Mouse (Mus musculus): ENCODE measurements around the gene Lhpp.

Lhpp gene

DNA sequence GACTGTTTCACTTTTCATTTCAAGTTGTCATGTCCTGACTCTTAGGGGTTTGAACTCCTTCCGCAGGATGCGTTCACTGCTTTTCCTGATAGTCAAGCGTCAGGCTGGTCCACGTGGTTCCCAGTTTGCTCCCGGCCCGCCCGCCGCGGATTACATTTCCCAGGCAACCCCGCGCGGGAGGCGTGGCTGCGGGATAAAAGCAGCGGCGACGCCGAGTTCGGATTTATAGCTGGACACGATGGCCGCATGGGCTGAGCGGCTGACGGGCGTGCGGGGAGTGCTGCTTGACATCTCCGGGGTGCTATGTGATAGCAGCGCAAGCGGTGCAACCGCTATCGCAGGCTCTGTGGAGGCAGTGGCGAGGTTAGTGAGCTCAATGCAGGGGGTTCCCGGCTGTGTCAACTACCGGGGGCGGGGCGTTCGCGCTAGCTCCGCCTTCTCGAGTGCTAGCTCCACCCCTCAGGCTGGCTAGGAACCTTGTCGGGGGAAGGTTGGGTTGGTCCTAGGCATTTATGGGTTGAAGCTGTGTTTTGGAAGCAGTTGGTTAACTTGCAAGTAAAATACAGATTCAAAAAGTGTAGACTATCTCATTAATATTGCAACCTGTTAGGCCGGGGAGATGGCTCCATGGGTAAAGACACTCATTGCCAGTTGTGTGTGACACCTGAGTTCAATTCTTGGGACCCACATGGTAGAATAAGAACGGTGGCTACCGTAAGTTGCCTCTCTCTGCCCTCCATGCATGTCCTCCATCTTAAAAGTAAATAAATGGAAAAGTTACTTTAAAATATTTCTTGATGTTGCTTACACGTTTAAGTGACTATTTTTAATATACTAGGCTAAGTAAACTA, at the start of gene Lhpp:
Gene Lhpp (plus strand): TSS at position 171 of the 851 bp plus-strand sequence.
- DNase-seq (ENCODE audit: low spot score in 2 of 2) = peak in 1 of 2 experiments; percentile 76

- DNase-seq (ENCODE audit: low spot score in 2 of 2) = no peak
These were observed 44.6 kb upstream of the Lhpp start for GRCm38 (mm10) chr7:132565831-132566230.

DNA sequence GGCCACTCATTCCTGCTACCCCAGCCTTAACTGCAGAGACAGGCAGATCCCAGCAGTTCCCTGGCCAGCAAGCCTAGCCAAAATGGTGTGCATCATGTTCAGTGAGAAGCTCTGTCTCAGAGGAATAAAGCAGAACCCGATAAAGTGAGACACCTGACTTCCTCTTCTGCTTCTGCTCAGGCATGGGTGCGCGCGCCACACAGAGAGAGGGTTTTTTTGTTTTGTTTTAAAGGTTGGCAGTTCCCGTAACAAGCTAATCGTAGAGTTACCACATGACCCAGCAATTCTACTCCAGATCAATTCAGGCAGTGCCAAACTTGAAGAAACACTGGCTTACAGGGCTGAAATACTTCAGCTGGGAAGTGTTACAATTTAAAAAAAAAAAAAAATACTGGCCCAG, 41.6 kb upstream of the Lhpp start:
- DNase-seq (ENCODE audit: low spot score in 2 of 2) = no peak

DNA sequence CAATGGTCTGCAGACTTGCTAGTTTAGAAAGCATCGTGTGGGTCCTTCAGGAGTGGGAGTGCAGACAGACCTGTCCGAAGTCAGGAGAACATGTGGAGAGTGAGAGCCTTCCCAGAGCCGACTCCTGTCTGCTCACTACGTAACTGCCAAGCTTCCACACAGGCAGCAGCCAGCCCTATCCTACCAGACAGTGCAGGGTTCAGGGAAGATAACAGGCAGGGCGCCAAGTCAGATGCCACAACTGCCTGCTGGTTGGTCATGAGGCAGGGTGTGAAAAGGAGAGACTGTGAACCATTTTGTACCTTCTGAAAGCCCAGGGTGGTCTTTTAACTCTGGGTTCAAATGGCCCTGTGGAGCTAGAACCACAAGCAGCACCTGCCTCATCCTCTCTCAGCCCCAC, 40.4 kb upstream of the Lhpp start:
- DNase-seq (ENCODE audit: low spot score in 2 of 2) = no peak

- no peak for DNase-seq (ENCODE audit: low spot score in 2 of 2)
These were observed 39.0 kb upstream of the Lhpp start for GRCm38 (mm10) chr7:132571481-132571880.

DNA sequence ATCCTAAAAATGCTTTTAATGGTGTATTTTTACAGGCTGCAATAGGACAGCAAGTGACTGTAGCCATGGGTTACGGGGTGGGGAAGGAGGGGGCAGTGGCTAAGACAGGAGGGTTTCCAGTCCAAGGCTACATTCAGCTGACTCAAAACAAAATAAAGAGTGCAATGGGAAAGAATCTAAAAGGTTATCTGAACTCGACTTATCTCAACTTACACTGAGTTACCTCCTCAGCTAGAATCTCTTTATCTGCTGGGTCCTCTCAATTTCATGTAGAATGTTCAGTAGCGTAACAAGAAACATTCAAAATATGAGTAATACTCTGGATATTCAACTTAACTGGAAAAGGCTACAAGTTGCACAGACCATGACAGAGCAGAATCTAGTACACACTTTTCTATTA, 37.7 kb upstream of the Lhpp start:
- DNase-seq (ENCODE audit: low spot score in 2 of 2) = no peak

GRCm38 (mm10) chr7:132573205-132573604, 37.2 kb upstream of the Lhpp start:
- no peak for DNase-seq (ENCODE audit: low spot score in 2 of 2)

- no peak for DNase-seq (ENCODE audit: low spot score in 2 of 2)
These were observed 35.8 kb upstream of the Lhpp start for GRCm38 (mm10) chr7:132574646-132575045.

DNA sequence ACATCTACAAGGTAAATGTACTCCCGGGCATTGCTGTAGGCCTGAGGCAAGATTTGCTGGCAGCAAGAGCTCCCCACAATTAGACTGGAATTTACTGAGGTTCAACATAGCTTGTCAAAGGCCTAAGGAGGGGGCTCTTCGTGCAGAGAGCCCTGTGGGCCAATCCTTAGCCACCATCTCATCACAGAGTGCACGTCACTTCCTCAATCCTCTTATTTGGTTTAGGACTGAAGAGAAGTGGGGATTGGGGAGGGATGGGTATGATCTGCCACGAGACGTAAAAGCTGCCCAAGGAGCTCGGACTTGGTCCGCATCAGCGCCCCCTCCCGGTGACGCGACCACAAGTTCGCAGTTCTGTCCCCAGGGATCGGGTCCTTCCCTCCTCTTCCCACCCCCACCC, 34.8 kb upstream of the Lhpp start:
- peak; percentile 68 to 81 for DNase-seq (ENCODE audit: low spot score in 2 of 2)

DNA sequence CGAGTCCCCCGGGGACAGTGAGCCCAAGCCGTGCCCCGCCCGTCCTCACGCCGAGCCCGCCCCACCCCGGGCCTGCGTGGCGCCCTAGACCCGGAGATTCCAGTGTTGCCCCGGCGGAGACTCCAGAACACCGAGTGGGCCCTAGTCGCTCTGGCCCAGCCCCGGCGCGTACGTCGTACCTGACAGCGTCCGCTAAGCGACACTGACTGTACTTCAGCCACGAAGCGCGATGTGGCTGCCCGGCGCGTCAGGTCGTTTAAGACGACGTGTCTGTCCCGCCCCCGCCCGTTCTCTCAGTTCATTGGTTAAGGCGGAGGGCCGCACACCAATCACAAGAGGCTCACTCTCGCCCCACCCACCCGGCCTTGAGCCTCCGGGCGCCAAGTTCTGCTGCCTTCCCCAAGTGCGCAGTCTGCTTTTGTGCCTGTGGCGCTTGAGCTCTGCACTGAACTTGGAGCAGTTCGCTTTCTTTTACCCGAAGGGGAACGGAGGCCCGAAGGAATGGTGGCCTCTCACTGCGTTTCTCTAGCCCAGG, 34.3 kb upstream of the Lhpp start, which contains the start of gene Oat:
Gene Oat (minus strand): TSS at position 283 of the 535 bp plus-strand sequence.
- peak; percentile 79 to 96 for DNase-seq (ENCODE audit: low spot score in 2 of 2)

DNA sequence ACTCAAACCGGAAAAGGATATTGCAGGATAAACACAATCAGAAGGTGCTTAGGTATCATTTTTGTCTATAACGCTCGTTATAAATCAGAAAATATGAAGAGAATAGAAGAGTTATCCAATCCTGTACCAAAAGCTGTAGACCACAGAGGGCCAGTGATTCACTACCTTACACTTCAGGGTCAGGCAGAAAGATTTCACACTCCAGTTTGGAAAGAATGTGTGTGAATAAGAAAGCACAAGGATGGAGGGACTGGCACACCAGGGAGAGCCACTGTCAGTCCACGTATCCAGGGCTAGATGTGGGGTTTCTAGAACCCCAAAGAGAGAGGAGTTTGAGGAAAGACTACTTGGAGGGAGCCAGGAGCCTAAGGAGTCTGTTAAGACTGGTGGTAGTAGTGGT, 33.5 kb upstream of the Lhpp start:
- no peak for DNase-seq (ENCODE audit: low spot score in 2 of 2)

GRCm38 (mm10) chr7:132580511-132580910, 29.9 kb upstream of the Lhpp start:
- DNase-seq (ENCODE audit: low spot score in 2 of 2) = no peak

- DNase-seq (ENCODE audit: low spot score in 2 of 2) = no peak
These were observed 29.0 kb upstream of the Lhpp start for GRCm38 (mm10) chr7:132581441-132581840.

GRCm38 (mm10) chr7:132585695-132586491, 24.5 kb upstream of the Lhpp start:
- DNase-seq (ENCODE audit: low spot score in 2 of 2) = no peak

GRCm38 (mm10) chr7:132587167-132587566, 23.3 kb upstream of the Lhpp start:
- no peak for DNase-seq (ENCODE audit: low spot score in 2 of 2)

GRCm38 (mm10) chr7:132589610-132590009, 20.8 kb upstream of the Lhpp start:
- no peak for DNase-seq (ENCODE audit: low spot score in 2 of 2)

DNA sequence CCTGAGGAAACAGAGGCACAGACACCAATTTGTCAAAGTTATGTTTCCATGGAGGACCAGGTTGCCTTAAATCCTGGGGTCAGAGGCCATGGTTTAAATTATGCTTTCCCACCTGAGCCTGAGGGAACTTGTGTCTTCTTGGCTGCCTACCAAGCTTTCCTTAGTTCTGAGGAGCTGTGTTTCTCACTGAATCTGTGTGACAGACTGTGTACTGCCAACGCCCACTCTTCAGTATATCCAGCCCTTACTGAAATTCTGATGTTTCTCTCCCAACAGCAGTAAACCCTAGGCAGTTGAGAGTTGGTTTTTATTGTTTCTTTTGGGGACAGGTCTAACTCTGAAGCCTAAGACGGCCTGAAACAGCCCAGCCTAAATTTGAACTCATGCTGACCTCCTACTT, 16.7 kb upstream of the Lhpp start:
- DNase-seq (ENCODE audit: low spot score in 2 of 2) = no peak

DNA sequence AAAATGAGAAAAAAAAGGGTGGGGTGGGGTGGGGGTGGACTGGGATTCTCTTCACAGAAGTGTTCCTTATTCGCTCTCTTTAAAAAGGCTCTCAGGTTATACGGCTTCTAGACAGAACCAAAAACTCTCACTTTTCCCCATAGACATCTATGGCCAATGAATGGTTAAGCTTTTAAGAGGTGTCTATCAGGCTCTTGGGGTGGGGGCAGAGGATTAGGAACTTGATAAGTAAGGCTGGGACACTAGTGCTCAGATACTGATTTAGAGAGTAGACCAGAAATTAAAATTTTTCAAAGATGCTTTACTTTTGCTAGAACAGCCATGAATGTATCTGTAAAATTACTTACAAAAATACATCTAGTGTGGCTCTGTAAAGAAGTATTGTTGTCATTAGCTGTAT, 16.1 kb upstream of the Lhpp start:
- DNase-seq (ENCODE audit: low spot score in 2 of 2) = no peak

DNA sequence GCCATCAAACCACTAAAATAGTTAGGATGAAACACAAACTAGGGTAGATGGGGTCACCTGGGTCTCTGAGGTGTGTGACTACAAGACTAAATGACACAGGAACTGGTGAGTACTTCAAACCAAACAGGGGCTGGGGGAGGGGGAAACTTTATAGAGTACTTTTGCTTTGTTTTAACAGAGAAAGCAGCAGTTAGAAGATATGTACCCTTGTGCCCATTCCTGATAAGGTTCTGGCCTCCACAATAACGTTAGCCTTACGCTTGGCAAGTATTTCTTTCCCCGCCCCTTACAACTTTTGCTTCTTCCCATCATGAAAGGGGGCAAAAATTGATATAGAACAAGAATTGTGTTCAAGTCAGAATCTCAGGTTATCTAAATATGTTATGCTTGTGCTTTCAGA, 14.7 kb upstream of the Lhpp start:
- DNase-seq (ENCODE audit: low spot score in 2 of 2) = no peak

DNA sequence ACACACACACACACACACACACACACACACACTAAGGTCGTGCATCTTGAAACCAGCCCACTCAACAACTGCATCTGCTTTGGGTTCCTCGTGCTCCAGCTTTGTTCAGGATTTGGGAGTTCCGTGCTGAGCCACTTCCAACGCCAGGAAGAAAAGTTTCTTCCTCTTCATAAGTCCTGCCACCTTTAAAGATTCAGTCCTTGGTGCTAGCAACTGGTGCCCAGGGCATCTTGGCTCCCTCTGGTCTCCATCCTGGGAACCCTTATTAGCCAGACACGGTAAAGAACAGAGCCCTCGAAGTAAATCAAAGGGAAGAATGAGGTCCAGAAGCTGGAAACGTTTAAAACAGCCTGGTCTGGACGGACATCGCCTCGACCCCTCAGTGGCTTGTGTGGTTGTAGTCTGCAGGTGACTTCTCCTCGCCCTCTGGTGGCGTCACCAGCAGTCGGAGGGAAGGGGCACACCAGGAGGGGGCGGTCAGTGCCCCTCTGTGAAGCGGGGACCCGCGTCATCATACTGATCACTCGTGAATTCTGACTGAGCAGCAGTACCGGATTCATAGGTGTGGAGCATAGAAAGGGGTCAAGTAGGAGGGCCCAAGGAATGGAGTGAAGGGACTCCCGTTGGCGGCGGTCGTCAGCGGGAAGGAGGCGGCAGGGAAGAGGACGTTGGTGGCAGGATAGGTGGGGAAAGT, 13.7 kb upstream of the Lhpp start:
- no peak for DNase-seq (ENCODE audit: low spot score in 2 of 2)

- DNase-seq (ENCODE audit: low spot score in 2 of 2) = no peak
These were observed 13.0 kb upstream of the Lhpp start for GRCm38 (mm10) chr7:132597251-132598041.

Data from left cerebral cortex, adult 9 months (tissue).